17 mouse cellular contexts compared by ENCODE assay signal in the genomic region with DNA sequence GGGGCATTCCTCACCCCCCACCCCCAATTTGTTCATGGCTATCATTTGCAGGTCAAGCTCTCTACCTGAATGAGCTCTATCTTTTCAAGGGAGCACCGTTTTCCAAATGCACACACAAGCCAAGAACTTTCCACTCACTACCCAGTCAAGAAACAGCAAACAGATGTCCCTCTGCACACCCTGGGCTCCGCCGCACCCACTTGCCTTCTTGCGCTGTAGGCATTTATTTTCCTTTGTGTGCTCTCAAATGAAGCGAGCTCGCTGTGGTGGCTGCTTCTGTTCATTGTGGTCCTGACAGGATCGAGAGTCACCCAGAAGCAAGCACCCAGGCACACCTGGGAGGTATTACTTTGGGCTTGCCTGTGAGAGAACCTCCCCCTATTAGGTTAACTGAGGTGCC.
DNase-seq lines count a peak whose midpoint lies in the region.
"Had no signal": no experiment of that assay in that cellular context is flagged by ENCODE, and none has a peak within 500 bp of the region (broad histone marks: within the 10 kb centered on the region; RNA-seq: fewer than 3 reads in every experiment).

No protein-coding gene starts in this region.

- H3K4me3 ChIP-seq in hindbrain, embryonic 10.5 days: no peak overlapping the region
- H3K4me3 ChIP-seq: embryonic facial prominence, embryonic 12.5 days; forebrain, embryonic 15.5 days; heart, embryonic 10.5 days had no signal

- no peaks in the 10 kb centered on the region for H3K4me1 ChIP-seq in hindbrain, embryonic 10.5 days (replicated peaks)
- H3K4me1 ChIP-seq: embryonic facial prominence, embryonic 12.5 days; forebrain, embryonic 15.5 days; heart, embryonic 10.5 days had no signal

- peak; percentile 39 to 54 for DNase-seq in layer of hippocampus, adult 18-20 months (ENCODE audit: low spot score in 2 of 2)
- DNase-seq in layer of hippocampus, postnatal 25 days (ENCODE audit: extremely low spot score in 1 of 2, low spot score in 1 of 2): no peak
- DNase-seq in left cerebral cortex, postnatal 25 days (ENCODE audit: low spot score in 2 of 2): peak; percentile 35 to 64
- DNase-seq in left cerebral cortex, adult 11 months (ENCODE audit: low spot score): no peak
- DNase-seq in ZHBTc4 (ENCODE audit: low read depth, low spot score): peak; percentile 16
- DNase-seq in brain, adult 2 months (ENCODE audit: low read depth, low spot score): peak; percentile 74
- DNase-seq in spleen, postnatal 14 days (ENCODE audit: low spot score in 2 of 2): no peak
- DNase-seq in hindbrain, embryonic 10.5 days (ENCODE audit: low spot score): no peak
- DNase-seq: cerebellum, adult 11-12 months; cerebellum, adult 9-10 months; cerebellum, postnatal 25 days; heart, adult 18-20 months; heart, postnatal 14 days had no signal

- H3K36me3 ChIP-seq in hindbrain, embryonic 10.5 days: peaks cover 14% of the 10 kb centered on the region
- H3K36me3 ChIP-seq: embryonic facial prominence, embryonic 12.5 days had no signal

- WGBS in hindbrain, embryonic 10.5 days: 89% methylated on average over 7 of the region's 7 CpGs

- no peak overlapping the region for H3K27ac ChIP-seq in hindbrain, embryonic 10.5 days
- H3K27ac ChIP-seq: embryonic facial prominence, embryonic 12.5 days; forebrain, embryonic 15.5 days; heart, embryonic 10.5 days; hindbrain, embryonic 14.5 days had no signal

- H3K27me3 ChIP-seq in hindbrain, embryonic 10.5 days (ENCODE audit: insufficient read depth, poor library complexity, severe bottlenecking): no peaks in the 10 kb centered on the region
- H3K27me3 ChIP-seq: embryonic facial prominence, embryonic 12.5 days; forebrain, embryonic 15.5 days had no signal

- intact Hi-C loops in left cerebral cortex, postnatal 25 days (cut with DNase I): loop anchor here (5.0 to 10.0 kb wide), 3 partner anchors 71 to 508 kb away; no protein-coding TSS in a partner anchor

- no peaks in the 10 kb centered on the region for H3K9me3 ChIP-seq in hindbrain, embryonic 10.5 days
- H3K9me3 ChIP-seq: embryonic facial prominence, embryonic 12.5 days; forebrain, embryonic 15.5 days; heart, embryonic 10.5 days had no signal

Comparison
In these comparisons a context has a peak if more than half of its experiments do, and no peak if none do; other contexts are left out.
1. DNase-seq: peak in layer of hippocampus, adult 18-20 months (2 of 2), left cerebral cortex, postnatal 25 days (2 of 2), ZHBTc4 (single experiment) and brain, adult 2 months (single experiment); none in layer of hippocampus, postnatal 25 days (0 of 2), left cerebral cortex, adult 11 months (single experiment), spleen, postnatal 14 days (0 of 2) and hindbrain, embryonic 10.5 days (single experiment).